Mouse (Mus musculus) liver (tissue): ENCODE results near the gene Fam187b.

Experiments
- DNase-seq: peaks from one replicate; pipeline ENCODE4 v3.0.0-alpha.2; 2020; ENCODE audit warnings: mixed read lengths

Gene Fam187b

GRCm38 (mm10) chr7:31017104-31017901 lies 43.7 kb downstream of the Fam187b start:
- no peak for DNase-seq

- DNase-seq = no peak
Observed at GRCm38 (mm10) chr7:31028609-31029008, 55.0 kb downstream of the Fam187b start.

- DNase-seq = no peak
Observed at GRCm38 (mm10) chr7:31030717-31031116, 57.1 kb downstream of the Fam187b start.

- DNase-seq = no peak
Observed at GRCm38 (mm10) chr7:31031731-31032130, 58.1 kb downstream of the Fam187b start.

- DNase-seq = no peak
Observed at GRCm38 (mm10) chr7:31033409-31034165, 60.0 kb downstream of the Fam187b start.

- DNase-seq = peak; percentile 54
Observed at GRCm38 (mm10) chr7:31034789-31035188, 61.2 kb downstream of the Fam187b start.

- DNase-seq = no peak
Observed at GRCm38 (mm10) chr7:31035291-31035690, 61.7 kb downstream of the Fam187b start.

GRCm38 (mm10) chr7:31036917-31037316 lies 63.3 kb downstream of the Fam187b start:
- no peak for DNase-seq

- DNase-seq = no peak
Observed at GRCm38 (mm10) chr7:31037675-31038074, 64.1 kb downstream of the Fam187b start.

- DNase-seq = no peak
Observed at GRCm38 (mm10) chr7:31039011-31039410, 65.4 kb downstream of the Fam187b start.
